Mouse (Mus musculus) myocyte (in vitro differentiated cells): ENCODE measurements at regions not wholly inside any gene's neighbourhood (a gene's known extent, or its start where the extent isn't known, plus 50 kb on each side); places are given as distances from the start of the nearest gene placed in this dataset.

Experiments
- CEBPB ChIP-seq: IDR thresholded peaks from 2 replicates; pipeline ENCODE4 v1.6.1; 2011; ENCODE audit warnings: mild to moderate bottlenecking, moderate library complexity; ENCODE audit not compliant: poor library complexity, insufficient read depth, severe bottlenecking
- E2F4 ChIP-seq: IDR thresholded peaks from one replicate; pipeline ENCODE4 v1.6.1; 2011; ENCODE audit warnings: mild to moderate bottlenecking, control low read depth, moderate library complexity; ENCODE audit not compliant: insufficient read depth
- MAX ChIP-seq: IDR thresholded peaks from one replicate; pipeline ENCODE4 v1.6.1; 2011; ENCODE audit warnings: low read depth, mild to moderate bottlenecking, control low read depth
- MYOD1 ChIP-seq, 3 experiments: IDR thresholded peaks; one replicate each; pipeline ENCODE4 v1.6.1; 2011; ENCODE audit warnings: control low read depth in 2 of 3, low read depth in 2 of 3, mild to moderate bottlenecking in 2 of 3, moderate library complexity in 1 of 3; ENCODE audit not compliant: insufficient read length in 2 of 3, control insufficient read depth in 1 of 3
- MYOG ChIP-seq, 3 experiments: IDR thresholded peaks; one replicate each; pipeline ENCODE4 v1.6.1; 2011; ENCODE audit warnings: control low read depth in 2 of 3, low read depth in 2 of 3, mild to moderate bottlenecking in 2 of 3; ENCODE audit not compliant: insufficient read length in 2 of 3, control insufficient read depth in 1 of 3, insufficient read depth in 1 of 3
- POLR2A ChIP-seq: IDR thresholded peaks from one replicate; pipeline ENCODE4 v1.6.1; 2011; ENCODE audit warnings: low read depth, mild to moderate bottlenecking, control low read depth, moderate library complexity; ENCODE audit not compliant: insufficient read length
- POLR2AphosphoS2 ChIP-seq: IDR thresholded peaks from one replicate; pipeline ENCODE4 v1.6.1; 2011; ENCODE audit warnings: low read depth, control low read depth; ENCODE audit not compliant: insufficient read length
- REST ChIP-seq: IDR thresholded peaks from one replicate; pipeline ENCODE4 v1.6.1; 2011; ENCODE audit warnings: mild to moderate bottlenecking, control low read depth, moderate library complexity; ENCODE audit not compliant: insufficient read depth, insufficient read length
- SRF ChIP-seq: IDR thresholded peaks from one replicate; pipeline ENCODE4 v1.6.1; 2011; ENCODE audit warnings: low read depth; ENCODE audit not compliant: control insufficient read depth, insufficient read length
- TCF12 ChIP-seq: IDR thresholded peaks from one replicate; pipeline ENCODE4 v1.6.1; 2011; ENCODE audit warnings: mild to moderate bottlenecking, control low read depth; ENCODE audit not compliant: poor library complexity, insufficient read depth, severe bottlenecking
- TCF3 ChIP-seq: IDR thresholded peaks from one replicate; pipeline ENCODE4 v1.6.1; 2011; ENCODE audit warnings: low read depth, control low read depth; ENCODE audit not compliant: insufficient read length
- USF1 ChIP-seq: IDR thresholded peaks from one replicate; pipeline ENCODE4 v1.6.1; 2011; ENCODE audit warnings: low read depth, mild to moderate bottlenecking, control low read depth, moderate library complexity

DNA sequence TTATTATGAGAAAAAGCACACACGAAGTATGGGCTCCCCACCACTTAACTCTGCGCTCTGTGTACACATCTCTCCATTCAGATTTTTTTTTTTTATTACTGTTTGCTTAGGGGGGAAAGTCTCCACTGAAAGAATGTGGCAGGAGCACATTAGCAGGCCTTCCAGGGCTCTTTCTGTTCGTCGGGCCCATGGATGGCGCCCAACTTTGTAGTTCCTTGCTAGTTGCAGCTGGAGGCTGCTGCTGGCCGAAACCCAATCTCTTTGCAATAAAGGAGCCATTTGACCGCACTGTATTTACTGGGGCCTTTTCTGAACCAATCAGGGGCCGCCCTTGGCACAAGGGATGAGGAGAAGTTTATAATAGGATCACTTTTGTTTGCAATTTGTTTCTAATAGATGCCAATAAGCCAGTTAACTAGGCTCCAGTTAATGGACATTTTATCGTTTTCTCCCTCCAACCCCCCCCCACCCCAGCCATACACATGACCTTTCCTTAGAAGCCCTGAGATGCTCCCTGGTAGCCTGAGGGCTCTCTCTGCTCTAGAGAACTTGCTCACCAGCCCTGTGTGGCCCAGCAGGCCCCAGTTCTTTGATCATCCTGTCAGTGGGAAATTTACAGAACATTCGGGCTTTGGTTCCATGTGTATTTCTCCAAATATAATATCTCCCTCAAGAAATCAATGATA, 104.3 kb downstream of the Evx1 start:
- no peak for TF ChIP-seq MAX
- no peak for TF ChIP-seq POLR2A
- TF ChIP-seq USF1 = no peak
- TF ChIP-seq MYOD1 (IDR thresholded peaks at IDR 0.05; ENCODE audit: control insufficient read depth in 1 of 3, insufficient read length in 2 of 3, low read depth in 2 of 3) = no peak
- TF ChIP-seq POLR2AphosphoS2 = no peak
- TF ChIP-seq SRF = no peak
- no peak for TF ChIP-seq E2F4
- no peak for TF ChIP-seq TCF12
- TF ChIP-seq MYOG (IDR thresholded peaks at IDR 0.05; ENCODE audit: control insufficient read depth in 1 of 3, insufficient read depth in 1 of 3, insufficient read length in 2 of 3, low read depth in 2 of 3) = no peak
- no peak for TF ChIP-seq REST
- no peak for TF ChIP-seq TCF3
- no peak for TF ChIP-seq CEBPB
